Mouse (Mus musculus): ENCODE data around the gene Gm45902. TPM values are rescaled to one million over a fixed set of nuclear protein-coding genes. Genes with fewer than 3 reads are reported as not detected.

Gene Gm45902
- total and polyA plus RNA-seq, 2 experiments, result 0.61 to 1.3 TPM

DNA sequence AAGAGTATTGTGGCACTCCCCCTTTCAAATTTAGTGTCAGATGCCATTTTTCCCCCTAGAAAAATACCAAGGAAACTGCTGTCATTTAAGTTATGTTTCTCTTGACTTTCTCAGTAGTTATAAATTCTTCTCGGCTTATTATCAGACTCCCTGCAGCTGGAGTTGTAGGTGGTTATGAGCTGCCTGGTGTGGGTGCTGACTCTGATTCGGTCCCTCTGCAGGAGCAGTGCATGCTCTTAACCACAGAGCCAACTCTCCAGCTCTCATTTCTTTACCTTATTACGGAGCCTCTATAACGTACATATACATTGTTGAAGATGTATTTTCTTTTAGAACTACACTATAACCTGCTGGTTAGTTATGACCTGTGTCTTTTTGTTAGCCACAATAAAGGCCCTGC lies 10.0 kb upstream of the Gm45902 start:
- Histone ChIP-seq H3K4me3 (ENCODE audit: insufficient read depth, low read depth, low read length) (no peak overlapping the region), H3K9ac (ENCODE audit: low read depth, low read length) (no peak overlapping the region), H3K79me2 (ENCODE audit: control insufficient read depth, insufficient read depth, low read length) (no peaks in the 10 kb centered on the region), H3K36me3 (ENCODE audit: control insufficient read depth, insufficient read depth, low read length) (no peaks in the 10 kb centered on the region), H3K27ac (replicated peaks; ENCODE audit: insufficient read depth, low read depth, low read length) (no peak overlapping the region), H3K4me1 (ENCODE audit: control insufficient read depth, insufficient read depth, low read length) (no peaks in the 10 kb centered on the region), H3K27me3 (ENCODE audit: control insufficient read depth, insufficient read depth, low read length) (no peaks in the 10 kb centered on the region)
- TF ChIP-seq POLR2A (IDR thresholded peaks at IDR 0.05; ENCODE audit: extremely low read depth, insufficient read depth, low read length) (no peak), CTCF (IDR thresholded peaks at IDR 0.05; ENCODE audit: low read depth, low read length) (no peak)
- 86% methylated on average over 4 of the region's 4 CpGs for WGBS
- no peak for DNase-seq (ENCODE audit: extremely low read depth, low read depth, low spot score)

DNA sequence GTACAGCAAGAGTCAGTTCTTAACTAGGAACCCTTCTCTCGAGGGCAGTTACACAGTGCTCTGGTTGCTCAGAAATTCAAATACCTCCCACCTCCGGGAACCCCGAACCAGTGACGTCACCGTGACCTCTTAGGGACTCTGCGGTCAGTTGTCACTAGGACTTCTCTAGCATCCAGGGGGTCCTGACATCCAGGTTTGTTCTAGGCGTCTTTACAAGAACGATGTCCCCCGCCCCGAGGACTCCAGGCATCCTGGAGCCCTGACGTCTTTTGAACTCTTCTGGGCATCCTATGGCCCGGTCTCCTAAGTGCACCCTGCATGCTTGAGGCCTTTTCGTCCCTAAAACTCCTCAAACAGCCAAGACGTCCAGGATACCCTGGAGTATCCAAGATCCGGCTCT lies 514 bp downstream of the Gm45902 start:
- H3K27ac ChIP-seq (replicated peaks; ENCODE audit: insufficient read depth, low read depth, low read length), result 0 out of 2 replicates have a peak overlapping the region, but pooled peaks have one; percentile 24
- H3K9ac ChIP-seq (ENCODE audit: low read depth, low read length), result peak overlapping the region; percentile 75
- H3K36me3 ChIP-seq (ENCODE audit: control insufficient read depth, insufficient read depth, low read length), result peaks cover 14% of the 10 kb centered on the region; the same call in 1 of the 2 replicates
- H3K4me3 ChIP-seq (ENCODE audit: insufficient read depth, low read depth, low read length), result peak overlapping the region; percentile 78
- H3K4me1 ChIP-seq (ENCODE audit: control insufficient read depth, insufficient read depth, low read length), result peaks cover 4% of the 10 kb centered on the region; the same call in 1 of the 2 replicates
- WGBS, result under 1% methylated on average over 15 of the region's 15 CpGs
- TF ChIP-seq POLR2A (IDR thresholded peaks at IDR 0.05; ENCODE audit: extremely low read depth, insufficient read depth, low read length), result no peak
- TF ChIP-seq CTCF (IDR thresholded peaks at IDR 0.05; ENCODE audit: low read depth, low read length), result no peak
- no peaks in the 10 kb centered on the region; the same call in 1 of the 2 replicates for H3K79me2 ChIP-seq (ENCODE audit: control insufficient read depth, insufficient read depth, low read length)
- no peaks in the 10 kb centered on the region for H3K27me3 ChIP-seq (ENCODE audit: control insufficient read depth, insufficient read depth, low read length)
- DNase-seq (ENCODE audit: extremely low read depth, low read depth, low spot score), result peak; percentile 15

DNA sequence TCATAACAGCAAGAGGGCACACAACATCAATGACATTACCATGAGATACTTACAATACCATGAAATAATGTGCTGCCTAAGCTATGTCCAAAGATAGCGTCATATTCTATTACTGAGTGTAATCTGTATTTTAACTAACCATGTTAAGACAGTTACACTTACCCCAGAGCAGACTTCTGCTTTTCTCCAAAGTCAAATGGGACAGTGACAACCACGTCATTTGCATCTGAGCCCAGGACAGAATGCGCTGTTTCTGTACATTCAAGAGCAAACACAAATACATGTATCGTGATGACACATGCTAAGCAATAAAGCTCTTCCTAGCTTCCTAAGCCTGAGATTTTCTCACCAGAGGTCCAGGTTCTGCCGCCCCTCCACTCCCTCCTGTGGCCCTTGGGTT lies 11.7 kb downstream of the Gm45902 start:
- Histone ChIP-seq H3K36me3 (ENCODE audit: control insufficient read depth, insufficient read depth, low read length) (peaks cover 27% of the 10 kb centered on the region), H3K4me3 (ENCODE audit: insufficient read depth, low read depth, low read length) (no peak overlapping the region), H3K27me3 (ENCODE audit: control insufficient read depth, insufficient read depth, low read length) (no peaks in the 10 kb centered on the region), H3K9ac (ENCODE audit: low read depth, low read length) (no peak overlapping the region), H3K79me2 (ENCODE audit: control insufficient read depth, insufficient read depth, low read length) (no peaks in the 10 kb centered on the region), H3K4me1 (ENCODE audit: control insufficient read depth, insufficient read depth, low read length) (no peaks in the 10 kb centered on the region), H3K27ac (replicated peaks; ENCODE audit: insufficient read depth, low read depth, low read length) (no peak overlapping the region)
- TF ChIP-seq POLR2A (IDR thresholded peaks at IDR 0.05; ENCODE audit: extremely low read depth, insufficient read depth, low read length), result no peak
- no peak for TF ChIP-seq CTCF (IDR thresholded peaks at IDR 0.05; ENCODE audit: low read depth, low read length)
- 97% methylated on average over 5 of the region's 5 CpGs for WGBS
- no peak for DNase-seq (ENCODE audit: extremely low read depth, low read depth, low spot score)

DNA sequence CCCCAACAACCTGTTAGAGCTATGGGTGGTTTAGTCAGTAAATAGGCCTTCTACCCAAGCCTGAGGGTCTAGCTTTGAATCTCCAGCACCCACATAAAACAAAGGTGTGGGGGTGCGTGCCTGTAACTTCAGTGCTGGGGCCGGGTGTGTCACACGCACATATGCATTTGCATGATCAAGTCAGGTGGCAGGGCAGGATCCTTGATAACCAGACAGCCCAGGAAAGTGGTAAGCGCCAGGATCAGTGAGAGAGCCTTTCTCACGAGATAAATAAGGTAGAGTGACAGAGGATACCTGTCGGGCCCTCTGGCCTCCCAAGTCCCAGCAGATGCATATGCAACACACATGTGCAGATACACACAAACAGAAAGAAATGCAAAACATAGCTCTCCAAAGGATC lies 13.0 kb downstream of the Gm45902 start:
- no peak for TF ChIP-seq CTCF (IDR thresholded peaks at IDR 0.05; ENCODE audit: low read depth, low read length)
- TF ChIP-seq POLR2A (IDR thresholded peaks at IDR 0.05; ENCODE audit: extremely low read depth, insufficient read depth, low read length), result no peak
- Histone ChIP-seq H3K27me3 (ENCODE audit: control insufficient read depth, insufficient read depth, low read length) (no peaks in the 10 kb centered on the region), H3K27ac (replicated peaks; ENCODE audit: insufficient read depth, low read depth, low read length) (no peak overlapping the region), H3K9ac (ENCODE audit: low read depth, low read length) (no peak overlapping the region), H3K36me3 (ENCODE audit: control insufficient read depth, insufficient read depth, low read length) (peaks cover 39% of the 10 kb centered on the region), H3K4me1 (ENCODE audit: control insufficient read depth, insufficient read depth, low read length) (no peaks in the 10 kb centered on the region), H3K4me3 (ENCODE audit: insufficient read depth, low read depth, low read length) (no peak overlapping the region), H3K79me2 (ENCODE audit: control insufficient read depth, insufficient read depth, low read length) (no peaks in the 10 kb centered on the region)
- no peak for DNase-seq (ENCODE audit: extremely low read depth, low read depth, low spot score)
- WGBS, result 96% methylated on average over 6 of the region's 6 CpGs

DNA sequence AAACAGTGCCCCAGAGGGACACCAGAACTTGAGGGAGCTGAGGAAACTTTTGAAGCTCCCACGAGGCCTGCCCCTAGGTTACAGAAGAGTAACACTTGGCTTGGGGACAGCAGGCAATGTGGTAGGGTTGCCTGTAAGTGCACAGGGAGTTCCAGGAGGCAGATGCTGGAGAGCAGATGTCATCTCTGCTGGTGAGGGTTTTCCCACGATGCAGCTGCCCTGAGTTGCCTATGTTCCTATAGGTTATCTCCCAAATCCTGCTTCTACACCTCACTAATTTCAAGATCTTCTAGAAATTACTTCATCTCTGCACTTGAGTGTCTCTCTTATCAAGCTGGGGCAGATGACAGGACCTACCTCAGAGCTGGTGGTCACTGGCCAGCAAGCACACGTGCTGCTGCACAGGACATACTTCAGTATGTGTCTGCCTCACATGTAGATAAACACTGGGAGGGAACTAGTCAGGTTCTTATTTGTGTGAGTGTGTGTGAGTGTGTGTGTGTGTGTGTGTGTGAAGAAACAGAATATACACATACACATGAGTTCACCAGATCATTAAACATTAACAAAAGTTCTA lies 18.7 kb downstream of the Gm45902 start:
- Histone ChIP-seq H3K27ac (replicated peaks; ENCODE audit: insufficient read depth, low read depth, low read length) (no peak overlapping the region), H3K36me3 (ENCODE audit: control insufficient read depth, insufficient read depth, low read length) (peaks cover 66% of the 10 kb centered on the region), H3K9ac (ENCODE audit: low read depth, low read length) (no peak overlapping the region), H3K4me1 (ENCODE audit: control insufficient read depth, insufficient read depth, low read length) (no peaks in the 10 kb centered on the region), H3K79me2 (ENCODE audit: control insufficient read depth, insufficient read depth, low read length) (no peaks in the 10 kb centered on the region), H3K27me3 (ENCODE audit: control insufficient read depth, insufficient read depth, low read length) (no peaks in the 10 kb centered on the region), H3K4me3 (ENCODE audit: insufficient read depth, low read depth, low read length) (no peak overlapping the region)
- WGBS, result 89% methylated on average over 3 of the region's 3 CpGs
- DNase-seq (ENCODE audit: extremely low read depth, low read depth, low spot score), result no peak
- TF ChIP-seq CTCF (IDR thresholded peaks at IDR 0.05; ENCODE audit: low read depth, low read length) (no peak), POLR2A (IDR thresholded peaks at IDR 0.05; ENCODE audit: extremely low read depth, insufficient read depth, low read length) (no peak)

DNA sequence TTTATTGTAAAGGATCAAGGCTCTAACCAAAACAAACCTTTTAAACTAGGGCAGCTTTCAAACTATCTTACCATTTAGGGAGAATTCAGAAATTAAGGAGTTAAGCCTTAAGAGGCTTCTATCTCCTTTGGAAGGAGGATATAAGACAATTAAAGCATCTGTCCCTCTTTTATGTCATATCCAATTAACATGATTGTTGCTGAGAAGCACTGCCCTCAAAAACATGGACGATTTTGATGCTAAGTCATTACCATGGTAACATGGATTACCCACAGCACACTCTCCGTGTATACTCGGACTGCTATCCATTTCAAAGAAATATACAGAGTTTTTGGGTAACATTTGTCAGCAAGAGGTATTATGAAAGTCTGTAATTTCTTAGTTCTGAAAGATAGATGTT lies 22.8 kb downstream of the Gm45902 start:
- DNase-seq (ENCODE audit: extremely low read depth, low read depth, low spot score), result no peak
- Histone ChIP-seq H3K4me3 (ENCODE audit: insufficient read depth, low read depth, low read length) (no peak overlapping the region), H3K36me3 (ENCODE audit: control insufficient read depth, insufficient read depth, low read length) (peaks cover 40% of the 10 kb centered on the region), H3K9ac (ENCODE audit: low read depth, low read length) (no peak overlapping the region), H3K27me3 (ENCODE audit: control insufficient read depth, insufficient read depth, low read length) (no peaks in the 10 kb centered on the region), H3K79me2 (ENCODE audit: control insufficient read depth, insufficient read depth, low read length) (no peaks in the 10 kb centered on the region), H3K4me1 (ENCODE audit: control insufficient read depth, insufficient read depth, low read length) (no peaks in the 10 kb centered on the region), H3K27ac (replicated peaks; ENCODE audit: insufficient read depth, low read depth, low read length) (no peak overlapping the region)
- TF ChIP-seq CTCF (IDR thresholded peaks at IDR 0.05; ENCODE audit: low read depth, low read length) (no peak), POLR2A (IDR thresholded peaks at IDR 0.05; ENCODE audit: extremely low read depth, insufficient read depth, low read length) (no peak)
- 87% methylated on average over 3 of the region's 3 CpGs for WGBS

Data from liver, adult 2 months (tissue).